Mouse (Mus musculus) forebrain, embryonic 12.5 days (tissue): ENCODE results near the gene Arid3a. TPM values are rescaled to one million over a fixed set of nuclear protein-coding genes. Genes with fewer than 3 reads are reported as not detected.

Experiments
- ATAC-seq: fragments of 200-750 bp; cut with Nextera tagmentation; 2 replicates; pipeline ENCODE4 v1.8.0; 2017; ENCODE audit warnings: moderate TSS enrichment; ENCODE audit not compliant: low FRiP score
- H3K27ac ChIP-seq: fragments of 300-500 bp; sonication (generic); 2 replicates; pipeline ENCODE4 v1.5.1; 2016; ENCODE audit warnings: mild to moderate bottlenecking
- H3K27me3 ChIP-seq: fragments of 300-500 bp; sonication (generic); 2 replicates; pipeline ENCODE4 v1.6.1; 2016; ENCODE audit warnings: mild to moderate bottlenecking
- H3K36me3 ChIP-seq: fragments of 300-500 bp; sonication (generic); replicated peaks from 2 replicates; pipeline ENCODE4 v1.6.1; 2016; ENCODE audit warnings: mild to moderate bottlenecking
- H3K4me1 ChIP-seq: fragments of 300-500 bp; sonication (generic); 2 replicates; pipeline ENCODE4 v1.6.1; 2016
- H3K4me2 ChIP-seq: fragments of 300-500 bp; sonication (generic); 2 replicates; pipeline ENCODE4 v1.6.1; 2016; ENCODE audit warnings: mild to moderate bottlenecking, moderate library complexity
- H3K4me3 ChIP-seq: fragments of 300-500 bp; sonication (generic); replicated peaks from 2 replicates; pipeline ENCODE4 v1.5.1; 2016; ENCODE audit warnings: mild to moderate bottlenecking
- H3K9ac ChIP-seq: fragments of 300-500 bp; sonication (generic); 2 replicates; pipeline ENCODE4 v1.6.1; 2016; ENCODE audit warnings: mild to moderate bottlenecking
- H3K9me3 ChIP-seq: fragments of 300-500 bp; sonication (generic); 2 replicates; pipeline ENCODE4 v1.6.1; 2016
- WGBS: fragments of 180-500 bp; shearing (Covaris S2); methylation state at CpG from one replicate; pipeline ENCODE4 v1.1.7; 2016; 5-methylcytosine and 5-hydroxymethylcytosine counted together
- polyA plus RNA-seq: library from polyadenylated mRNA; unstranded; fragments of >200 nt; fragmentation: Nextera tagmentation; extraction: Ambion mirVana; gene quantifications from 2 replicates; pipeline ENCODE4 v1.2.1, GENCODE M21; 2016

The Arid3a gene
- polyA plus RNA-seq, 1 experiment from 2014 or later = 4.5 TPM

- no peak for ATAC-seq
- H3K9me3 ChIP-seq = no peaks in the 10 kb centered on the region
- H3K4me2 ChIP-seq = no peak overlapping the region
- WGBS = 18% methylated on average over 21 of the region's 21 CpGs
- no peak overlapping the region for H3K27ac ChIP-seq
- H3K4me3 ChIP-seq = no peak overlapping the region
- H3K27me3 ChIP-seq = peaks cover 80% of the 10 kb centered on the region
- no peaks in the 10 kb centered on the region for H3K36me3 ChIP-seq
- no peak overlapping the region for H3K9ac ChIP-seq
- H3K4me1 ChIP-seq = peaks cover 13% of the 10 kb centered on the region
Measured at GRCm38 (mm10) chr10:80002829-80003228, 76.0 kb downstream of the Arid3a start.

DNA sequence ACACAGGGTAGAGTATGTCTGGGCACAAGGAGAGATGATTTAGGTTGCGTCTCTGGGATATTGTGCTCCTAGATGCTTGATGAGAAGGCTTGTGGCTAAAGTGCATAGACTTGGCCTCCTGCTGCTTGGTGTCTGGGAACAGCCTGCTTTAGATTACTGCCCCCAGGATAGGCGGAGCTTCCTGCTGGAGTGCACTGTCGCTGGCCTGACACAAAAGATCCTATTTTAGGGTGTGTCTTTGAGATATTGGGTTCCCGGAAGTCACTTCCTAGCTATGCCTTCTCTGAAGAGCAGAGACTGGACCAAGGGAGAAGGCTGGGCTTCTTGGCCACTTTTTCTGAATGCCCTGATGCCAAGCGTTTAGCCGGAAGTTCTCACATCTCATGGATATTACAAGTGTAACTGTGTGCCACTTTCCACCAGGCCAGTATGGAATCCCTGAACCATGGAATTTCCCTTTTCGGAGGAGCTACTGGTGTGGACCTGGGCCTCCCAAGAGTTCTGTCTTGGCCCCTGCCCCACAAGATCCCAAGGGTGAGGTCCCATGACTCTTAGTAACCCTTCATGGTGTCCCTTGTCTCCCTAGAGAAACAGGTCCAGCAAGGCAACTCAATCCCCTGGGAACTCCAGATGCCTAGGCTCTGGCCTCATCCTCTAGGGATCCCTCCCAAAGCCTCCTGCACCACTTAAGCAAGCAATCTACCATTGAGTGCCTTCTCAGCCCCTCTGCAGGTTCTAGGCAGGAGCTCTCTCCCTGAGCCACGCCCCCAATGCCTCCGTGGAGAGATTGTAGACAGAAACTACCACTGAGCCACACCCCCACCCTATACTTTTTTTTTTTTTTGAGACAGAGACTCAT, 76.8 kb downstream of the Arid3a start:
- H3K4me1 ChIP-seq = peaks cover 6% of the 10 kb centered on the region; the same call in 1 of the 2 replicates
- no peak overlapping the region for H3K4me2 ChIP-seq
- ATAC-seq = no peak
- peaks cover 72% of the 10 kb centered on the region for H3K27me3 ChIP-seq
- H3K4me3 ChIP-seq = no peak overlapping the region
- WGBS = 65% methylated on average over 9 of the region's 9 CpGs
- H3K36me3 ChIP-seq = no peaks in the 10 kb centered on the region; the same call in 1 of the 2 replicates
- H3K9me3 ChIP-seq = no peaks in the 10 kb centered on the region
- no peak overlapping the region for H3K27ac ChIP-seq
- no peak overlapping the region for H3K9ac ChIP-seq

GRCm38 (mm10) chr10:80004233-80004705, 77.4 kb downstream of the Arid3a start:
- Histone ChIP-seq H3K4me2 (no peak overlapping the region), H3K27me3 (peaks cover 65% of the 10 kb centered on the region), H3K9ac (no peak overlapping the region), H3K9me3 (no peaks in the 10 kb centered on the region), H3K4me3 (no peak overlapping the region), H3K27ac (no peak overlapping the region), H3K36me3 (peaks cover 2% of the 10 kb centered on the region; the same call in 1 of the 2 replicates), H3K4me1 (peaks cover 6% of the 10 kb centered on the region; the same call in 1 of the 2 replicates)
- no peak for ATAC-seq
- 88% methylated on average over 8 of the region's 8 CpGs for WGBS

Other genes starting within 250 kb of the Arid3a start
- gene Cdc34, start 244.8 kb upstream of the Arid3a start, polyA plus RNA-seq = 129 and 141 TPM in 2 replicates
- gene Gzmm, start 238.0 kb upstream of the Arid3a start, polyA plus RNA-seq = 1.1 and 1.6 TPM in 2 replicates
- gene Bsg, start 222.6 kb upstream of the Arid3a start, polyA plus RNA-seq = 474 and 500 TPM in 2 replicates
- 0.11 and 0.18 TPM in 2 replicates for gene Hcn2, start 210.4 kb upstream of the Arid3a start, polyA plus RNA-seq
- gene Polrmt, start 180.5 kb upstream of the Arid3a start, polyA plus RNA-seq = 43.7 and 47.6 TPM in 2 replicates
- 0.47 and 0.68 TPM in 2 replicates for gene Fgf22, start 172.0 kb upstream of the Arid3a start, polyA plus RNA-seq
- gene Rnf126, start 160.1 kb upstream of the Arid3a start, polyA plus RNA-seq = 96.8 and 103 TPM in 2 replicates
- 0.55 and 1.0 TPM in 2 replicates for gene Fstl3, start 149.8 kb upstream of the Arid3a start, polyA plus RNA-seq
- 0.09 TPM in 1 of 2 replicates, not detected in the other for gene Prss57, start 136.1 kb upstream of the Arid3a start, polyA plus RNA-seq
- 184 and 194 TPM in 2 replicates for gene Palm, start 133.5 kb upstream of the Arid3a start, polyA plus RNA-seq
- 0.81 and 1.1 TPM in 2 replicates for gene Misp, start 106.1 kb upstream of the Arid3a start, polyA plus RNA-seq
- 223 TPM in 2 replicates for gene Ptbp1, start 72.6 kb upstream of the Arid3a start, polyA plus RNA-seq
- 14.8 and 16.2 TPM in 2 replicates for gene Prtn3, start 52.6 kb upstream of the Arid3a start, polyA plus RNA-seq
- gene Plppr3, start 52.4 kb upstream of the Arid3a start, polyA plus RNA-seq = 223 and 250 TPM in 2 replicates
- gene Elane, start 40.8 kb upstream of the Arid3a start, polyA plus RNA-seq = not detected in 2 replicates
- not detected in 2 replicates for gene Cfd, start 36.2 kb upstream of the Arid3a start, polyA plus RNA-seq
- 59.9 and 62.3 TPM in 2 replicates for gene Med16, start 18.1 kb upstream of the Arid3a start, polyA plus RNA-seq
- 35.1 and 53.2 TPM in 2 replicates for gene Gm26602, start 16.2 kb upstream of the Arid3a start, polyA plus RNA-seq
- gene Kiss1r, start 10.1 kb upstream of the Arid3a start, polyA plus RNA-seq = 0.96 and 1.1 TPM in 2 replicates
- 162 and 173 TPM in 2 replicates for gene R3hdm4, start 5.8 kb upstream of the Arid3a start, polyA plus RNA-seq
- 94.4 and 96.0 TPM in 2 replicates for gene Wdr18, start 33.1 kb downstream of the Arid3a start, polyA plus RNA-seq
- gene Grin3b, start 43.7 kb downstream of the Arid3a start, polyA plus RNA-seq = 0.46 TPM in 2 replicates
- gene Tmem259, start 57.3 kb downstream of the Arid3a start, polyA plus RNA-seq = 14.7 and 19.2 TPM in 2 replicates
- gene Cnn2, start 61.5 kb downstream of the Arid3a start, polyA plus RNA-seq = 85.5 and 115 TPM in 2 replicates
- gene Abca7, start 69.5 kb downstream of the Arid3a start, polyA plus RNA-seq = 5.8 and 5.9 TPM in 2 replicates
- 3.4 and 3.6 TPM in 2 replicates for gene Arhgap45, start 89.6 kb downstream of the Arid3a start, polyA plus RNA-seq
- gene Polr2e, start 112.8 kb downstream of the Arid3a start, polyA plus RNA-seq = 183 and 184 TPM in 2 replicates
- 434 and 458 TPM in 2 replicates for gene Gpx4, start 120.1 kb downstream of the Arid3a start, polyA plus RNA-seq
- 14.8 and 16.4 TPM in 2 replicates for gene Sbno2, start 178.5 kb downstream of the Arid3a start, polyA plus RNA-seq
- 20.8 and 23.2 TPM in 2 replicates for gene Stk11, start 188.8 kb downstream of the Arid3a start, polyA plus RNA-seq
- gene Atp5d, start 211.6 kb downstream of the Arid3a start, polyA plus RNA-seq = 405 and 428 TPM in 2 replicates
- gene Cbarp, start 213.8 kb downstream of the Arid3a start, polyA plus RNA-seq = 13.2 and 13.8 TPM in 2 replicates
- gene Midn, start 221.2 kb downstream of the Arid3a start, polyA plus RNA-seq = 45.0 and 50.3 TPM in 2 replicates
- 224 and 240 TPM in 2 replicates for gene Cirbp, start 238.9 kb downstream of the Arid3a start, polyA plus RNA-seq
- 11.1 and 11.6 TPM in 2 replicates for gene 1600002K03Rik, start 245.9 kb downstream of the Arid3a start, polyA plus RNA-seq